Mouse (Mus musculus) embryonic facial prominence, embryonic 15.5 days (tissue): Measurements from ENCODE around the gene Slc45a3. TPM values are rescaled to one million over a fixed set of nuclear protein-coding genes. Genes with fewer than 3 reads are reported as not detected.

Experiments used
- ATAC-seq: fragments of 200-750 bp; cut with Nextera tagmentation; 2 replicates; pipeline ENCODE4 v1.8.0; 2017; ENCODE audit warnings: low read depth, moderate TSS enrichment; ENCODE audit not compliant: insufficient number of reproducible peaks, low FRiP score, low TSS enrichment
- H3K27ac ChIP-seq: fragments of 300-500 bp; sonication (generic); replicated peaks from 2 replicates; pipeline ENCODE4 v1.5.1; 2015; ENCODE audit warnings: mild to moderate bottlenecking, inconsistent platforms
- H3K27me3 ChIP-seq: fragments of 300-500 bp; sonication (generic); 2 replicates; pipeline ENCODE4 v1.6.1; 2015; ENCODE audit warnings: inconsistent platforms
- H3K36me3 ChIP-seq: fragments of 300-500 bp; sonication (generic); 2 replicates; pipeline ENCODE4 v1.6.1; 2015; ENCODE audit warnings: mild to moderate bottlenecking, inconsistent platforms
- H3K4me1 ChIP-seq: fragments of 300-500 bp; sonication (generic); 2 replicates; pipeline ENCODE4 v1.6.1; 2015; ENCODE audit warnings: inconsistent platforms
- H3K4me2 ChIP-seq: fragments of 300-500 bp; sonication (generic); replicated peaks from 2 replicates; pipeline ENCODE4 v1.6.1; 2015; ENCODE audit warnings: mild to moderate bottlenecking, inconsistent platforms
- H3K4me3 ChIP-seq: fragments of 300-500 bp; sonication (generic); replicated peaks from 2 replicates; pipeline ENCODE4 v1.5.1; 2015; ENCODE audit warnings: mild to moderate bottlenecking, inconsistent platforms
- H3K9ac ChIP-seq: fragments of 300-500 bp; sonication (generic); 2 replicates; pipeline ENCODE4 v1.6.1; 2015; ENCODE audit warnings: inconsistent platforms
- H3K9me3 ChIP-seq: fragments of 300-500 bp; sonication (generic); replicated peaks from 2 replicates; pipeline ENCODE4 v1.6.1; 2016; ENCODE audit warnings: inconsistent platforms
- WGBS: fragments of 180-500 bp; shearing (Covaris S2); methylation state at CpG from one replicate; pipeline ENCODE4 v1.1.7; 2015; 5-methylcytosine and 5-hydroxymethylcytosine counted together
- polyA plus RNA-seq: library from polyadenylated mRNA; unstranded; fragments of >200 nt; fragmentation: Nextera tagmentation; extraction: Ambion mirVana; gene quantifications from 2 replicates; pipeline ENCODE4 v1.2.1, GENCODE M21; 2015

The Slc45a3 gene
- polyA plus RNA-seq, 1 experiment from 2014 or later: 13.3 TPM

- Histone ChIP-seq H3K4me3 (no peak overlapping the region), H3K9ac (no peak overlapping the region), H3K4me1 (peaks cover 22% of the 10 kb centered on the region), H3K27me3 (peaks cover 26% of the 10 kb centered on the region), H3K4me2 (no peak overlapping the region), H3K27ac (no peak overlapping the region), H3K9me3 (no peaks in the 10 kb centered on the region), H3K36me3 (no peaks in the 10 kb centered on the region)
- 44% methylated on average over 5 of the region's 5 CpGs for WGBS
- no peak for ATAC-seq
Measured at GRCm38 (mm10) chr1:131965818-131966217, 3.1 kb downstream of the Slc45a3 start.

DNA sequence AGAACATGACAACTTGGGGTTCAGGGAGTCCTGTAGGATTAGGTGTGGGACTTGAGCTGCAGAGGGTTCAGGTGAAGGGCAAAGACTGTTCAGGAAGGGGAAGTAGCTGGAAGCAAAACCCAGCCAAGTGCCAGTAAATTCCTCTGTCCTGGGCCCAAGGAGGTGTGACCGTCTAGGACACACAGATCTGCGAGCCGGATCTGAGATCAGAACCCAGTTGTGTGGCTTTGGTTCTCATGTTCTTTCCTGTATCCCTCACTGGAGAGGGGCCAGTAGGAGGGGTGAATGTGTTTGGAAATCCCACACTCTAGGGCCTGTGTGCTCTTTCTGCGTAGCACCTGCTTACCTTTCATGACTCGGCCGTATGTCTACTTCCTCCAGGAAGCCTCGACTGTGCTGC, 4.6 kb downstream of the Slc45a3 start:
- no peak overlapping the region for H3K4me2 ChIP-seq
- no peaks in the 10 kb centered on the region for H3K36me3 ChIP-seq
- ATAC-seq: no peak
- 67% methylated on average over 7 of the region's 7 CpGs for WGBS
- peaks cover 34% of the 10 kb centered on the region for H3K4me1 ChIP-seq
- H3K27me3 ChIP-seq: peaks cover 19% of the 10 kb centered on the region
- H3K27ac ChIP-seq: no peak overlapping the region
- H3K9ac ChIP-seq: no peak overlapping the region
- no peaks in the 10 kb centered on the region for H3K9me3 ChIP-seq
- H3K4me3 ChIP-seq: no peak overlapping the region

GRCm38 (mm10) chr1:131968556-131968955, 5.8 kb downstream of the Slc45a3 start:
- H3K27me3 ChIP-seq: peaks cover 13% of the 10 kb centered on the region
- H3K9ac ChIP-seq: no peak overlapping the region
- no peak for ATAC-seq
- H3K4me3 ChIP-seq: no peak overlapping the region
- H3K4me2 ChIP-seq: no peak overlapping the region
- H3K4me1 ChIP-seq: peaks cover 30% of the 10 kb centered on the region
- no peaks in the 10 kb centered on the region for H3K9me3 ChIP-seq
- H3K27ac ChIP-seq: no peak overlapping the region
- 40% methylated on average over 3 of the region's 3 CpGs for WGBS
- no peaks in the 10 kb centered on the region for H3K36me3 ChIP-seq

DNA sequence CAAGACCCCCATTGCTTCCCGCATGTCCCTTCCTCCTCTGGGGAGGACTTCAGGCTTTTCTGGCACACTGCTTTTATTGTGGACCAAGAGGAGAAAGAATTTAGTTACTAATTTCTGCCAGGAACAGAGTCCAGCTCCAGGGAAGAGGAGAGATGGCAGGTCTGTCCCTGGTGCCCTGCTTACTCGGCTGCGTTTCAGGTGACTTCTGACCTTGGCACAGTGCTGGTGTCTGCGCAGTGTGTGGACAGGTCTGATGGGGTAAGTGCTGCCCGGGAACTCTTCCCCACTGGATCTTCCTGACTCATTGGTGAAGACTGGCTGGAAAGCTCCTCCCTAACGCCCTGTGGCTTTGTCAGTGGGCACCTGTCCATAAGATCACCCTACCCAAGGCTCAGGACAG, 6.2 kb downstream of the Slc45a3 start:
- H3K4me1 ChIP-seq: peaks cover 25% of the 10 kb centered on the region

GRCm38 (mm10) chr1:131969825-131970224, 7.1 kb downstream of the Slc45a3 start:
- Histone ChIP-seq H3K27me3 (peaks cover under 1% of the 10 kb centered on the region; the same call in 1 of the 2 replicates), H3K4me1 (peaks cover 24% of the 10 kb centered on the region), H3K9me3 (no peaks in the 10 kb centered on the region), H3K4me2 (no peak overlapping the region), H3K9ac (no peak overlapping the region), H3K4me3 (no peak overlapping the region), H3K27ac (no peak overlapping the region), H3K36me3 (no peaks in the 10 kb centered on the region)
- 59% methylated on average over 4 of the region's 4 CpGs for WGBS
- ATAC-seq: no peak

More for the DNA sequence above, 6.2 kb downstream of the Slc45a3 start:
- ATAC-seq: no peak
- no peaks in the 10 kb centered on the region for H3K36me3 ChIP-seq
- H3K9me3 ChIP-seq: no peaks in the 10 kb centered on the region
- peaks cover 9% of the 10 kb centered on the region for H3K27me3 ChIP-seq
- no peak overlapping the region for H3K4me2 ChIP-seq
- no peak overlapping the region for H3K4me3 ChIP-seq
- H3K9ac ChIP-seq: no peak overlapping the region
- H3K27ac ChIP-seq: no peak overlapping the region
- WGBS: 66% methylated on average over 6 of the region's 6 CpGs

GRCm38 (mm10) chr1:131970322-131970660, 7.5 kb downstream of the Slc45a3 start:
- Histone ChIP-seq H3K27me3 (no peaks in the 10 kb centered on the region), H3K27ac (no peak overlapping the region), H3K9ac (no peak overlapping the region), H3K36me3 (no peaks in the 10 kb centered on the region), H3K4me3 (no peak overlapping the region), H3K9me3 (no peaks in the 10 kb centered on the region), H3K4me1 (peaks cover 24% of the 10 kb centered on the region), H3K4me2 (no peak overlapping the region)
- ATAC-seq: no peak
- WGBS: 51% methylated on average over 5 of the region's 5 CpGs

GRCm38 (mm10) chr1:131970661-131971520, 8.1 kb downstream of the Slc45a3 start:
- no peaks in the 10 kb centered on the region for H3K27me3 ChIP-seq
- H3K36me3 ChIP-seq: no peaks in the 10 kb centered on the region
- H3K4me2 ChIP-seq: 0 out of 2 replicates have a peak overlapping the region, but pooled peaks have one; percentile 2
- no peaks in the 10 kb centered on the region for H3K9me3 ChIP-seq
- no peak overlapping the region for H3K27ac ChIP-seq
- no peak overlapping the region for H3K9ac ChIP-seq
- H3K4me1 ChIP-seq: peaks cover 24% of the 10 kb centered on the region
- 20% methylated on average over 16 of the region's 16 CpGs for WGBS
- H3K4me3 ChIP-seq: no peak overlapping the region
- ATAC-seq: no peak; the same call in 1 of the 2 replicates

DNA sequence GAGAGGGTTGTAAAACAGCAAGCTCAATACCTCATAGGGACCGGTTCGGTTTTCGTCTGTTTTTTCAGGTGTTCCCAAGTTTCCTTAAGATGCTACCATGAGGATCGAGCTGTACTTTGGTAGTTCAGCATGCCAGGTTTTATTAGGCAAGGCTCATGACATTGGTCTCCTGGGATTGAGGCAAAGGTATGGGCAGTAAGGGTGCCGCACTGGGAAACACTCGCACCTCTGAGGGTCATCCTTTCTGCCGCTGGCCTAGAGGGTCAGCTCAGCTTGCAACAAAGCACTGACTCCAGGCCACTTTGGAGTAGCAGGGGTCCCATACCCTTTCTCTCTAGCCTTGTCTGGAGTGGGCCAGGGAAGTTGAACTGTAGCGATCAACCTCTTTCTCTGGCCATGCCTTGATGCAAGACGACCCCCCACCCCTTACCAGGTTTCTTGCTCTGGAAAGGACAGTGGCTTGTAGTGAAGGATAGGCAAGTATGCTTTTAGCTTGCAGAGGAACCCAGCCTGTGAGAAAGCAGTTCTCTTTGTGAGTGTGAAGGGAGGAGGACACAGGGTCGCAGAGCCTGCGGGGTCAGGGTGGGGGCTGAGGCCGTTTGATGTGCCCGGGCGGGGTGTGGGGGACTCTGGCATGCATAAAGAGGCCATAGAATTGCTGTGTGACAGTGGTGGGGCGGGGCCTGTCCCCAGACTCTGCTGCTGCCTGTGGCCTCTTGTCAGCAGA, 9.2 kb downstream of the Slc45a3 start:
- no peak overlapping the region for H3K4me2 ChIP-seq
- H3K27me3 ChIP-seq: no peaks in the 10 kb centered on the region
- H3K9ac ChIP-seq: no peak overlapping the region
- 34% methylated on average over 15 of the region's 15 CpGs for WGBS
- ATAC-seq: no peak
- H3K9me3 ChIP-seq: no peaks in the 10 kb centered on the region
- H3K4me3 ChIP-seq: no peak overlapping the region
- peaks cover 24% of the 10 kb centered on the region for H3K4me1 ChIP-seq
- H3K36me3 ChIP-seq: no peaks in the 10 kb centered on the region
- H3K27ac ChIP-seq: no peak overlapping the region

DNA sequence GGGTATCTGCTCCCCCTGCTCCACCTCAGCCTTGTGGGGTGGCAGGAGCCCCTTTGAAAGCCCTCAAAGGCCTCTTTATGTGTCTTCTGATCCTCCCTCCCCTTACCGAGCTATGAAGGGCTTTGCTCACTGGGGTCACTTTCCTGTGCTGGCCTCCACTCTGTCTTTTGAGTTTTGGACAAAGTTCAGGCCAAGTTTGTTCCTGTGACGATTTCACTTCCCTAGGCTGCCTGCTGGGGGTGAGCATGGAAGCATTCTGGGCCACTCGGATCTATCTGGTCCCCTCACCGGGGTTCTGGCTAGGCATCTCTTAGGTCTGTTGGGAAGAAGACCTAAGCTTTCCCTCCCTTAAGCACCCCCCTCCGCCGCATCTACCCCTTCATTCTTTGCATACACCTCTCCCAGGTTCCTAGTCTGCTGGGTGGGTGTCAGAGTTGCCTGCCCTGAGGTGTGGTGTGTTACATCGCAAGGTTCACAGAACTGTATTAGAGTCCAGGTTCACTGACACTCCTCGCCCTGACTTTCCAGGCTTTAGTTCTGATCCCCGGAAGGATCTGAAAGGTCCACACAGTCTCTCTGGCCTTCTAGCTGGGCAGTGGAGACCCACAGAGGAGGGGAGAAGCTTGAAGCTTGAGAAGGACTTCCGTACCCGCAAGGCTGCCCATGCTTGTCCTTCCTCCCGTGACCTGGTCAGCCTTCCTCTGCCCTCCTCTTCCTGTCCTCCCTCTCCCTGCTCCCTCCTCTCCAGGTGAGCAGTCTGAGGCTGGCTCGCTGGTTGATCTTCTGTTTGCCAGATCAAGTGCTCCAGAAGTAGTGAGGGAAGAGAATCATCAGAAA, 9.9 kb downstream of the Slc45a3 start:
- no peak overlapping the region for H3K27ac ChIP-seq
- ATAC-seq: no peak
- 41% methylated on average over 13 of the region's 13 CpGs for WGBS
- H3K4me2 ChIP-seq: no peak overlapping the region
- H3K9me3 ChIP-seq: no peaks in the 10 kb centered on the region
- H3K27me3 ChIP-seq: no peaks in the 10 kb centered on the region
- H3K4me1 ChIP-seq: peaks cover 24% of the 10 kb centered on the region
- H3K36me3 ChIP-seq: no peaks in the 10 kb centered on the region
- H3K9ac ChIP-seq: no peak overlapping the region
- H3K4me3 ChIP-seq: no peak overlapping the region

DNA sequence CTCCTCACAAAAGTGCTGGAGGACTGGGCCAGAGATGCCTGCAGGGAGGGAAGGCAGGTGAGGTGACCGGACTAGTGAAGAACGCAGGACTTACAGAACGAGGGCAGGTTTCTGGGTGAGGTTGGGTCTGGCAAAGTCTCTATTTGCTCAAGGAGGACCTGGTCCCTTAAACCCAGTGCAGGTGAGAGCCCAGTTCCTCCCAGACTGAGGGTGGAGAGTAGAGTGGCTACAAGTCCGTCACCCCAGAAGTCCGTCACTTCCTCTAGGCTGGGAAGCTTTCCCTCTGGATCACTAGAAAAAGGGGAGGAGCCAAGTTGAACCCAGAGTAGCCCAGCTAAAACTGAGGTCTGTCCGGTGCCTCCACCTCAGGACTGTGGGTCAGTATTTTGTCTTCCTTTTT, 11.2 kb downstream of the Slc45a3 start:
- Histone ChIP-seq H3K4me1 (peaks cover 24% of the 10 kb centered on the region), H3K9me3 (no peaks in the 10 kb centered on the region), H3K9ac (no peak overlapping the region), H3K27me3 (no peaks in the 10 kb centered on the region), H3K36me3 (no peaks in the 10 kb centered on the region), H3K27ac (no peak overlapping the region), H3K4me3 (no peak overlapping the region), H3K4me2 (no peak overlapping the region)
- ATAC-seq: no peak
- 78% methylated on average over 6 of the region's 6 CpGs for WGBS

DNA sequence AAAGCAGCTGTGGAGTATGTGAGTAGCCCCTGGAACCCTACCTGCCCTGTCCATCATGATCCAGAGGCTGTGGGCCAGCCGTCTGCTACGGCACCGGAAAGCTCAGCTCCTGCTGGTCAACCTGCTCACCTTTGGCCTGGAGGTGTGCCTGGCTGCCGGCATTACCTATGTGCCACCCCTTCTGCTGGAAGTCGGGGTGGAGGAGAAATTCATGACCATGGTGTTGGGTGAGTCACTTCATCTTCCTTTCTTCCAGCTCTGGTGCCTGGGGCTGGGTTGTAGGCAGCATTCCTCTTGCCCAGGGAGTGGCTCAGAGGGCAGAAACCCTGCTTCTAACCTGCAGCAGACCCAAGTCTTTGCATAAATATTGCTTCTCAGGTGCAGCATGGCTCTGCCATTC, 14.1 kb downstream of the Slc45a3 start:
- Histone ChIP-seq H3K4me3 (no peak overlapping the region), H3K27ac (no peak overlapping the region), H3K4me2 (no peak overlapping the region), H3K9ac (no peak overlapping the region), H3K9me3 (no peaks in the 10 kb centered on the region), H3K36me3 (no peaks in the 10 kb centered on the region), H3K4me1 (peaks cover 8% of the 10 kb centered on the region), H3K27me3 (no peaks in the 10 kb centered on the region)
- 81% methylated on average over 5 of the region's 5 CpGs for whole genome bisulfite sequencing
- ATAC-seq: no peak
